ENCODE assay signal across 14 mouse cellular contexts in genomic region chr11:71517377-71517776, GRCm38 (mm10).
DNase-seq lines count a peak whose midpoint lies in the region; ATAC-seq lines count a peak whose summit lies in the region.
"Had no signal": no experiment of that assay in that cellular context is flagged by ENCODE, and none has a peak within 500 bp of the region (broad histone marks: within the 10 kb centered on the region; RNA-seq: fewer than 3 reads in every experiment).

No protein-coding gene starts in this region.

- intact Hi-C loops in left cerebral cortex, postnatal 36 days (cut with DNase I): no loop called here

- WGBS in intestine, embryonic 14.5 days: 18% methylated on average over 5 of the region's 5 CpGs
- WGBS in intestine, embryonic 16.5 days: 31% methylated on average over 5 of the region's 5 CpGs
- 30% methylated on average over 5 of the region's 5 CpGs for WGBS in embryonic facial prominence, embryonic 14.5 days
- 12% methylated on average over 5 of the region's 5 CpGs for WGBS in hindbrain, embryonic 14.5 days

- DNase-seq in intestine, embryonic 14.5 days (ENCODE audit: low spot score): peak; percentile 51
- DNase-seq in embryonic facial prominence, embryonic 14.5 days (ENCODE audit: low spot score): peak; percentile 48
- no peak for DNase-seq in hindbrain, embryonic 14.5 days (ENCODE audit: low spot score)
- peak; percentile 64 for DNase-seq in retina, postnatal 1 day
- no peak for DNase-seq in thymus, postnatal 10 days (ENCODE audit: low spot score in 2 of 2)
- no peak for DNase-seq in left cerebral cortex, postnatal 36 days (ENCODE audit: low spot score in 2 of 2)
- DNase-seq in heart, adult 18-20 months: no peak
- DNase-seq: adrenal gland, adult 8-10 months; cerebellum, postnatal 14 days; kidney, adult 11 months; kidney, postnatal 4 days; right cerebral cortex, adult 18-20 months had no signal

- no peaks in the 10 kb centered on the region for H3K9me3 ChIP-seq in intestine, embryonic 14.5 days (ENCODE audit: control insufficient read depth, low read length)
- no peaks in the 10 kb centered on the region for H3K9me3 ChIP-seq in intestine, embryonic 16.5 days (ENCODE audit: control insufficient read depth, low read length)
- no peaks in the 10 kb centered on the region for H3K9me3 ChIP-seq in embryonic facial prominence, embryonic 14.5 days (ENCODE audit: control insufficient read depth, low read length)
- H3K9me3 ChIP-seq in hindbrain, embryonic 14.5 days (ENCODE audit: control insufficient read depth, low read length): no peaks in the 10 kb centered on the region

- no peak overlapping the region for H3K9ac ChIP-seq in intestine, embryonic 14.5 days (ENCODE audit: low read length)
- H3K9ac ChIP-seq in intestine, embryonic 16.5 days (ENCODE audit: low read depth, low read length): no peak overlapping the region
- no peak overlapping the region for H3K9ac ChIP-seq in embryonic facial prominence, embryonic 14.5 days (ENCODE audit: low read depth, low read length)
- no peak overlapping the region for H3K9ac ChIP-seq in hindbrain, embryonic 14.5 days

- no peaks in the 10 kb centered on the region for H3K4me1 ChIP-seq in intestine, embryonic 14.5 days (replicated peaks; ENCODE audit: control insufficient read depth, insufficient read depth, low read length)
- no peaks in the 10 kb centered on the region for H3K4me1 ChIP-seq in intestine, embryonic 16.5 days (ENCODE audit: control insufficient read depth, insufficient read depth, low read length)
- no peaks in the 10 kb centered on the region for H3K4me1 ChIP-seq in embryonic facial prominence, embryonic 14.5 days (ENCODE audit: control insufficient read depth, insufficient read depth, low read length)
- peaks cover 6% of the 10 kb centered on the region; the same call in 1 of the 2 replicates for H3K4me1 ChIP-seq in hindbrain, embryonic 14.5 days (replicated peaks; ENCODE audit: control insufficient read depth, insufficient read depth, low read length)

- no peak overlapping the region for H3K27ac ChIP-seq in intestine, embryonic 14.5 days (ENCODE audit: low read depth)
- no peak overlapping the region for H3K27ac ChIP-seq in intestine, embryonic 16.5 days (ENCODE audit: low read length)
- H3K27ac ChIP-seq in embryonic facial prominence, embryonic 14.5 days (replicated peaks; ENCODE audit: low read depth, low read length): no peak overlapping the region
- H3K27ac ChIP-seq in hindbrain, embryonic 14.5 days: no peak overlapping the region

- ATAC-seq in intestine, embryonic 14.5 days (replicated peaks; ENCODE audit: low FRiP score, low TSS enrichment, low read depth): no peak
- no peak for ATAC-seq in intestine, embryonic 16.5 days
- no peak for ATAC-seq in embryonic facial prominence, embryonic 14.5 days (ENCODE audit: low read depth)
- 0 out of 2 replicates have a peak, but pooled peaks have one; percentile 43 for ATAC-seq in hindbrain, embryonic 14.5 days (ENCODE audit: low FRiP score)

- no peak overlapping the region for H3K4me2 ChIP-seq in intestine, embryonic 14.5 days (ENCODE audit: low read length)
- no peak overlapping the region for H3K4me2 ChIP-seq in intestine, embryonic 16.5 days (ENCODE audit: low read depth, low read length)
- no peak overlapping the region for H3K4me2 ChIP-seq in embryonic facial prominence, embryonic 14.5 days (ENCODE audit: low read depth, low read length)
- H3K4me2 ChIP-seq in hindbrain, embryonic 14.5 days (replicated peaks): no peak overlapping the region
- H3K4me2 ChIP-seq: liver, embryonic 11.5 days had no signal

- H3K27me3 ChIP-seq in intestine, embryonic 14.5 days (replicated peaks; ENCODE audit: control insufficient read depth, insufficient read depth, low read length): no peaks in the 10 kb centered on the region
- H3K27me3 ChIP-seq in intestine, embryonic 16.5 days (replicated peaks; ENCODE audit: control insufficient read depth, insufficient read depth, low read length): no peaks in the 10 kb centered on the region
- H3K27me3 ChIP-seq in embryonic facial prominence, embryonic 14.5 days (replicated peaks; ENCODE audit: control insufficient read depth, insufficient read depth, low read length): no peaks in the 10 kb centered on the region
- no peaks in the 10 kb centered on the region for H3K27me3 ChIP-seq in hindbrain, embryonic 14.5 days (ENCODE audit: control insufficient read depth, insufficient read depth, low read length)

- no peaks in the 10 kb centered on the region for H3K36me3 ChIP-seq in intestine, embryonic 14.5 days (ENCODE audit: control insufficient read depth, insufficient read depth, low read length)
- no peaks in the 10 kb centered on the region for H3K36me3 ChIP-seq in intestine, embryonic 16.5 days (ENCODE audit: control insufficient read depth, insufficient read depth, low read length)
- no peaks in the 10 kb centered on the region for H3K36me3 ChIP-seq in embryonic facial prominence, embryonic 14.5 days (ENCODE audit: control insufficient read depth, insufficient read depth, low read length)
- H3K36me3 ChIP-seq in hindbrain, embryonic 14.5 days (replicated peaks; ENCODE audit: control insufficient read depth, insufficient read depth): no peaks in the 10 kb centered on the region

- H3K4me3 ChIP-seq in intestine, embryonic 14.5 days (ENCODE audit: low read depth, low read length): no peak overlapping the region
- no peak overlapping the region for H3K4me3 ChIP-seq in intestine, embryonic 16.5 days (ENCODE audit: low read length)
- H3K4me3 ChIP-seq in embryonic facial prominence, embryonic 14.5 days (ENCODE audit: low read depth, low read length): no peak overlapping the region
- no peak overlapping the region for H3K4me3 ChIP-seq in hindbrain, embryonic 14.5 days (replicated peaks; ENCODE audit: low read length)

Comparison
In these comparisons a context has a peak if more than half of its experiments do, and no peak if none do; other contexts are left out.
1. DNase-seq: peak in intestine, embryonic 14.5 days (single experiment), embryonic facial prominence, embryonic 14.5 days (single experiment) and retina, postnatal 1 day (single experiment); none in hindbrain, embryonic 14.5 days (single experiment), thymus, postnatal 10 days (0 of 2), left cerebral cortex, postnatal 36 days (0 of 2) and heart, adult 18-20 months (0 of 2).